Mouse (Mus musculus) megakaryocyte, adult 5-6 weeks (primary cell): ENCODE data around the gene Efnb2. TPM values are rescaled to one million over a fixed set of nuclear protein-coding genes. Genes with fewer than 3 reads are reported as not detected.

Experiments
- ATAC-seq: 2 replicates; pipeline ENCODE4 v1.8.0; 2016; ENCODE audit warnings: mild to moderate bottlenecking, inconsistent platforms; ENCODE audit not compliant: poor library complexity, severe bottlenecking
- total RNA-seq, 2 experiments: library from RNA; stranded (forward) in 1 of 2; stranded (reverse) in 1 of 2; fragments of 153-499, 151-499 nt in 1 of 2; fragments of 221-1000, 200-1000 nt in 1 of 2; gene quantifications; 2 replicates each; pipeline versions ENCODE4 v1.2.3 to v1.2.4; 2015 to 2017

Gene Efnb2
- total RNA-seq, 2 experiments from 2014 or later: 0.18 to 0.78 TPM

DNA sequence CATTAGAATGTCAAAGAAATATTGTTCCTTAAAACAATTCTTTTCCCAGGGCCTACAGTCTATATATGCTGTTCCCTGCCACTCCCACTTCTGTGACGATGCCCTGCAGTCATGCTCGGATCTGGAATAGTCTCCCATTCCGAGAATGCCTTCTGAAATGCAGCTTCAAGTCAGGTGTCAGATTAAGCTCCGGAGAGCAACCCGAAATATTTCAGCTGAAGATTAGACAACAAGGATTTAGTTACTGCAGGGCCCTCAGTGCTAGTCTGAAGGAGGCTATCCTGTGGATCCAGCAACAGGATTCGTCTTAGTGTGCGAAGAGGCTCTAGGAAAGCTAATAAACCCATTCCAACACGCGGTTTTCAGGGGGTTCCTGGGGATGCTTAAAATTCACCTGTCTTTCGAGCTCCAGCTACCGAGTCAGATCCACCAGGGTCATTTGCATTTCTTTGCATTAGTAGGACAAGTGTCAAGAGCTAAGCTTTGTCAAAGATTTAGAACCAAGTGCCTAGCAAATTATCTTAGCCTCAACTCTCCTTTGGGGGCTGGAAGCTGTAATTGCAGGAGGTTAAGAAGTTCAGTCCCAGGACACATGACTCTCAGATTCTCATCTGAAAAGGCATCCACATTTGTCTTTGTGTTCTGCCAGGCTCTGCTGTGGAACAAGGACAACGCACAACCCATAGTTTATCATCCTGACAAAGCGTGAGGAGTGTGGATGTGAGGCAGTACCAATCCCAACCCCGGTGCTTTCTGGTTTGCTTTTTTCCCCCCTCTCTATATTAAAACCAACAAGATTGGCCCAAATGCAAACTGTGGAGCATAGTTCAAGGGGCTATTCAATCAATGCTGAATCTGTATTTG, 4.2 kb downstream of the Efnb2 start:
- ATAC-seq: no peak

GRCm38 (mm10) chr8:8655346-8656340, 5.4 kb downstream of the Efnb2 start:
- ATAC-seq: no peak

GRCm38 (mm10) chr8:8653906-8654489, 7.0 kb downstream of the Efnb2 start:
- ATAC-seq: no peak

DNA sequence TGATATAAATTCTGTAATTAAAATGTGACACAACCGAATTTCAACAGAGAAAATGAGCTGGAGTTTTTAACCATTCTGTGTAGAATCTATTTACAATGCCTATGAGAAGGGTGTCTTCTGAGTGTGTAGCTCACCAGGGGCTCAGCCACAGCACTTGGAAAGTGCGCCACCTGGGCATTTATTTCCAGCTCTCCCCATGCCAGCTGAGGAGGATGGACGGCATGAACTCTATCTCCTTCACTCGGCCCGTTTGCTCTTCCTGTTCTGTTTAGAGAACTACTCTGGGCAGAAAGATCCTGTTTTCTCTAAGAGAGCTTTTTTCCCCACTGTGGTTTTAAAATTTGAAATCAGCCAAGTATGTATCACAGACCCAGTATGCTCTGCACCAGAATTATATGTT, 7.7 kb downstream of the Efnb2 start:
- ATAC-seq: no peak

DNA sequence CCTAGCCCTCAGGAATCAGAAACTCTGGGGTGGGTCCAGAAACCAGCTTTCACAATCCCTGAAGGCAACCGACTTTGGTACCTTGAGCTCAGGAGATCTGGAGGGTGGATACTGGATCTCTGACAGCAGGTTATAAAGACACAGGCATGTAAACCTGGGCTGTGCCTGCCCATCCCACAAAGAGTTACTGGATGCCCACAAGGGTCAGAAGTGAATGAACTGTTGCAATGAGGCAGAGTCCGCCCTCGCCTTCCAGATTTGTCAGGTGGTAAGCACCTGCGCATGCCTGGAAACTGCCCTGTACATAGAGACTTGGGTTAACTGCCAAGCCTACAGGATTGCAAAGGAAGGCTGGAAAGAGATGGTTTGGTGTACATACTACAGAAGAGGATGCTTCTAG, 8.7 kb downstream of the Efnb2 start:
- no peak for ATAC-seq

- ATAC-seq: no peak
These were observed 11.1 kb downstream of the Efnb2 start for GRCm38 (mm10) chr8:8649944-8650343.

DNA sequence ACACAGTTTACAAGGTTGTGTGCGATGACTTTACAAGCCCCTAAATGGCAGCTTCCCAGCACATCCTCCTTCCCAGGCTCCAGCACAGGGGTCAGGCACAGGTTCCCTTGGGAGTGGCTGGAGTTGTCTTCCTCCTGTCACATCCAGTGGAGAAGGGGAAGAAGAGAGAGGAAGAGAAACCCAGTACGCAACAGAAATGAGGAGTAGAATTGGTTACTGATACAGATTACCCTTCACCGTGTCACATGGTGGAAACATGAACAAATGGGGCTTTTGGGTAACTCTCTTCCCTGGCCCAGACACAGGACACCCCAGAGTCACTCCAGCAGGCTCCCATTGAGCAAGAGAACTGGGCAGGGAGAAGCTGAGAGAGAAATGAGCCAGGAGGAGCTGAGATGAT, 11.5 kb downstream of the Efnb2 start:
- ATAC-seq: peak; percentile 89

GRCm38 (mm10) chr8:8648686-8649085, 12.4 kb downstream of the Efnb2 start:
- ATAC-seq: no peak

GRCm38 (mm10) chr8:8647824-8648223, 13.2 kb downstream of the Efnb2 start:
- ATAC-seq: no peak

- ATAC-seq: no peak
These were observed 13.7 kb downstream of the Efnb2 start for GRCm38 (mm10) chr8:8647319-8647718.

DNA sequence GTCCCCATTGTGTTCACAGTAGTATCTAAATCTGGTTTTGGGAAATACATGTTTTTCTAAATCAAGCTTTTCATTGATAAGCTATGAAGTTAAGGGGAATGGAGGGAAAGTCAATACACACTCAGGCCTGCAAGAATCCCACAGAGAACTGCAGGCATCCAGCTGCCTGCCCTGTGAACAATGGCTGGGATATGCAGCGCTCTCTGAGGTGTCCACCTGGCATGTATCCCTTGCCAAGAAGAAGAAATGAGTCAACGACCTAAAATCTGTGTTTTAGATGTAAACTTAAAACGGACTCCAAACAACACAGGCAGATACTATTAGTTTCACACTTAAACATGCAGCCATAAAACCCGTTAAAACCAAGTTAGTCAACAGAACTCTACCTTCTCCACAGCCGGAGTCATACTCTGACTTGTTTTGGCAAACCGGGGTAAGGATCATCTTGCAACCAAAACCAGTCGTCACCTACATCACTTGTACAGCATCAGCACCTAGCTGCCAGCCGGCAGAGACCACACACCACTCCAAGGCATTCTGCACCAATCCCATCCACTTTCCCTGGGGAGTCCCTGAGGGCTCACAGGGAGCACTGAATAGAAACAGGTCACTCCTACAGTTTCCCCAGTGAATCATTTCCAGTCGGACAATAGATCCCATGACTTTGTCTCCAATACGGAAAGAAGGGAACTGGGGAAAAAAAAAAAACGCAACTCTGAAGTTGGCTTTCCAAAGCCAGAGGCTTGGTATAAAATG, 16.7 kb downstream of the Efnb2 start:
- ATAC-seq: no peak

DNA sequence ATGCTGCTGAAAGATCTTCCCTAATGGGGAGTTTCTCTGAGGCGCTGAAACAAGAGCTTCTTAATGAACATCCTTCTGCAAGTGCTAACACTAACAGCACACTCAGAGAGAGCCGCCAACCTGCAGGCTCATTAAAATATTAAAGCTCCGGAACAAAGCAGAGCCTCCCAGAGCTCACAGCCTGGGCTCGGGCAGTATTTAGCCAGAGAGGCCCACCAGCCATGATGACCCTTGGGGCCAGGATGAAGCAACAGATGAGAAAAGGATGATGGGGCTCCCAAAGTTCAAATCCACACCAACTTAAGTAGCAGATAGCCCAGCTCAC, 20.8 kb downstream of the Efnb2 start:
- ATAC-seq: no peak

DNA sequence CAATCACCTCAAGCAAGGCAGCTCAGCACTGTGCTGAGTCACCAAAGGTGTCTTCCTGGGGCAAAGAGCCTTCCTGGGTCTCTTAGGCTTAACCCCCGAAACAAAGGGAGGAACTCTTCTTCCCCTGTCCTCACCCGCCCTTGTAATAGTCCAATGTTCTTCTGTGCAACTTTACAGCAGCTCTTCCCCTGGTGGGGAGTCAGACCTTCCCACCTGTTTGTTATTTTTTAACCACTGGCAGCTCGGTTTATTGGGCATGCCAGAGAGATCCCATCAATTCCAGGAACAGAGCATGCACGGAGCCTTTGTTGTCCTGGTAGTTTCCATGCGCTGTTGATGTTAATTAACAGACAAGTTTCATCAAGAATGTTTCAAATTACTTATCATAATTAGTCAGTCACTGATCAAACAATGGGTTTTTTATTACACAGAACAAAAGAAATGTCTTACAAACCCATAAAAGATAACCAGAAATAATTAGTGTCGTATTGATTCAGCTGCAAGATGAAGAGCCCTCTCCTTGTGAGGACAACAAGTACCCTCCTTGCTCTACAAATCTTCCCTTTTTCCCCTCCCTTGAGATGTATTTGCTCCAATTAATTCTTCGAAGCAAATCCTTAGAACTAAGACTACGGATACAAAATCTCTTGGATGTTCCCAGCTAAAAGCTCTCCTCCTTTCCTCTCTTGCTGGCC, 21.3 kb downstream of the Efnb2 start:
- no peak for ATAC-seq

GRCm38 (mm10) chr8:8631394-8631793, 29.6 kb downstream of the Efnb2 start:
- ATAC-seq: no peak

DNA sequence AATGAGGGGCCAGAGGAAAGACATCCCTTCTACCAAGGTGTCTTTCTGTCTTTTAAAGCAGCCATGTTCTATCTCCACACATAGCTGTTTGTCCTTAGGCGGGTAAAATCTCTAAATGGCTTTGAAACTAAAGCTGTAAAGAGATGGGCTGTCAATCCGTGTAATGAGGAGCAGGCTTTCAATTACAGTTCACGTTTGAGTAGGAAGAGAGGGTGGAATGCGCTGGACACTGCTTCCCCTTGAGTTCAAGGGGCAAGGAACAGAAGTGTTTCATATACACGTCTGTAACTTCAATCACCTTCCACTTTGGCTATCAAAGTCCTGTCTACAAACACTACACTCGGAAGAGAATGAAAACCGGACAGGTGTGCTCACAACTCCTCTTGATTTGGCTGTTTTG, 37.0 kb downstream of the Efnb2 start:
- ATAC-seq: no peak

DNA sequence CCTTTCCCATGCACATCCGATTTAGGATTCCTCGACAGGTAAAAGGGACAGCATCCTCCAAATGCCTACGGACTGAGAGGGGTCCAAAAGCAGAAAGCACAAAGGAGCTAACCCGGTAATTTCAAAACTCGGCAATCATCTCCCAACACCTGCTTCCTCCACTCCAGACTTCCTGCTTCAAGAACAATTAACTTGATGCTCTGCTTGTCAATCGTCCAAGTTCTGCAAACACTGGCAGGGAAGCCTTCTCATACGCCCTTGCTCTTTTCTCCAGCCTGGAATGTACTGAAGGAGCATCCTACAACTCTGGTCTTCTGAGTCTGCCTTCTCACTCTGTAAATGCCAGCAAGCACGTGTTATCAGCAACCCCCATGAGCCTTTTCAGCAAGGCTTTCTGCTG, 37.6 kb downstream of the Efnb2 start:
- no peak for ATAC-seq

DNA sequence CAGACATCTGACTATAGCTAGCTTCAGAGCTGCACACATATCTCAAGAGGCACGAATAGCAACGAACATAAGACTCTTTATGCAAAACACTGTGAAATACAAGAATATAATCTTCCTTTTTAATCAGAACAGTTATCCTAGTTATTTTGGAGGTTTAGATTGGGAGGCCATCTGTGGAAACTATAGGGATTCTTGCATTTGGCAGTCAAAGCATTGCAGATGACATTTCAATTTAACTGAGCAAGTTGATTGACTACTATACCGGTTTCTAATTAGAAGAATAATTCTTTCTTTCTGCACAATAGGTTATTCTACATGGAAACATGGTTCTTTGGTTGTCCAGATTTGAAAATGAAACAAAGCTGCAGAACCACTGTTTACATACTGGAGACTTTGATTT, 38.6 kb downstream of the Efnb2 start:
- ATAC-seq: no peak

DNA sequence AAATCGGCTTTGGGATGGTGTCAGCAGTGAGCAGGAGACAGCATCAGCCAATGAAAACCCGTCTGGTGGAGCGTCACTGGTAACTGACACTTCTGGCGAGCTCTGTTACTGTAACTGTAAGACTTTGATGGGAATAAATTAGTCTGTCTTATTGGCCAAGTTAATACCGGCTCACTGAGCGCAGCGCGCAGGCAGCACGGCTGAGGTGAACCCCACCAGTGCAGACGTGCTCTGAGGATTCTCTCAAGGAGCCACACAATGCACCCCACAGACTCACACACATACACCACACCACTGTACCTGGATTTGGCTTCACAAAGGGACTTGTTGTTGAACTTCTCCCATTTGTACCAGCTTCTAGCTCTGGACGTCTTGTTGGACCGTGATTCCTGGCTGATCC, 39.0 kb downstream of the Efnb2 start:
- ATAC-seq: no peak

GRCm38 (mm10) chr8:8621236-8621917, 39.7 kb downstream of the Efnb2 start:
- no peak for ATAC-seq

- no peak for ATAC-seq
These were observed 40.5 kb downstream of the Efnb2 start for GRCm38 (mm10) chr8:8620536-8620935.
